Mouse (Mus musculus) brown adipose tissue, adult 24 weeks (tissue): ENCODE results near the gene Tanc2. TPM values are rescaled to one million over a fixed set of nuclear protein-coding genes. Genes with fewer than 3 reads are reported as not detected.

Experiments
- H3K27ac ChIP-seq: fragments of 200-500 bp; replicated peaks from 2 replicates; pipeline ENCODE4 v1.5.1; 2012; ENCODE audit warnings: low read depth, mild to moderate bottlenecking, low read length
- H3K4me1 ChIP-seq: fragments of 200-500 bp; 2 replicates; pipeline ENCODE4 v1.6.1; 2012; ENCODE audit warnings: low read length, mixed read lengths; ENCODE audit not compliant: control insufficient read depth, insufficient read depth, insufficient read length
- H3K4me3 ChIP-seq: fragments of 200-500 bp; 2 replicates; pipeline ENCODE4 v1.5.1; 2012; ENCODE audit warnings: low read depth, mild to moderate bottlenecking, low read length, moderate library complexity; ENCODE audit not compliant: insufficient read depth
- polyA plus RNA-seq: library from polyadenylated mRNA; stranded (reverse); fragments of >200 nt; gene quantifications from 2 replicates; pipeline ENCODE4 v1.2.4, GENCODE M21; 2012; ENCODE audit not compliant: missing spikeins, insufficient read depth, insufficient read length

Gene Tanc2
- polyA plus RNA-seq, 1 experiment: 6.9 TPM

DNA sequence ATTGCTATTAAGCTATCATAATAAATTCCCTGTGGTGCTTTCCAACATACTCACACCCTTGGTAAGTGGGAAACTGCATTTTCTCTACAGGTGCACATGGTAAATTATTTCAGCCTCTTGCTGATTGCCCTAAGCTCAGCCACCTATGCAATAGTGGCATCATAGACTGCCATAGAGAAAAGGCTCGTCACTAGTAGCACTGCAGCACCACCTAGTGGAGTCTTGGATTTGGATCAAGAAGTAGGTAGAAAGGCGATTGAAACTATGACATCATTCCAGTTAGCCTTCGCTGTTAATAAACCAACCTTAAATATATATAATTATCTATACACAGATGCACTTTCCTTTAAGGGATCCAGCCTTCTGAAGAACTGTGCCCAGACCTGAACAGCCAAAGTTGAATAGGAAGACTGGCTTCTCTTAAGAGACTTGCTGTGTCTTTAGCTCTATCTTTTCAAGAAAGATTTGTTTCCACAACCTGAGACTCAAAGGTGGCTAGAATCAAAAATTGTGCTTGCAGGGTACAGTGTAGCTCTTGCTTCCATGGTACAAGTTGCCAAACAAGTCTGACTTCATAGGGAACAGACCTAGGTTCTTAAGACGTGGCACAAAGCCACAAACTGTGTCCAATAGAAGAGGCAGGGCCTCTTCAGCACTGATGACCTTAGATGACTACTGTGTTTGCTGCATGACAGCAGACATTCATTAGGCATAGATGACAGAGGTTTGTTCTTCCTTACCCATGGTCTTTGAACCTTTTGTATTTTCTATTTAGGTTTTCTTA is 322.0 kb downstream of the Tanc2 start:
- H3K4me3 ChIP-seq: no peak overlapping the region
- H3K4me1 ChIP-seq: no peaks in the 10 kb centered on the region
- H3K27ac ChIP-seq: no peak overlapping the region

- no peak overlapping the region for H3K27ac ChIP-seq
- H3K4me1 ChIP-seq: no peaks in the 10 kb centered on the region
- no peak overlapping the region for H3K4me3 ChIP-seq
Observed at GRCm38 (mm10) chr11:105913580-105913979, 323.8 kb downstream of the Tanc2 start.

- H3K4me3 ChIP-seq: no peak overlapping the region
- H3K4me1 ChIP-seq: peaks cover 2% of the 10 kb centered on the region; the same call in 1 of the 2 replicates
- no peak overlapping the region for H3K27ac ChIP-seq
Observed at GRCm38 (mm10) chr11:105920098-105920785, 330.5 kb downstream of the Tanc2 start.

DNA sequence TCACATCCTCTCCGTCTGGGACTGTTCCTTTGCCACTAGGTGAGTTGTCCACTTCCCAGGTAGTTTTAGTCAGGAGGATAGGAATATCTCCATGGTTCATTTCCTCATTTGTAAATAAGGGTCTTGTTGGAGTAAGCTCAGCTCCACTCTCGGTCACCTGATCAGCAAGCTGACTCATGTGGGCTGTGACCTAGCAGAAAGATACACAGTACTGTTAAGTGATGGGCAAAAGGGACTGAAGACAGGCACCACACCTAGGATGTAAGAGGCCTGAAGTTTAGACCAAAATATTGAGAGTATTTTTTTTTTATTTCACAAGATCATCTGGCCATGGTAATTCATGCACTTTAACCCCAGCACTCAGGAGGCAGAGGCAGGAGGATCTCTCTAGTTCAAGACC is 331.1 kb downstream of the Tanc2 start:
- H3K27ac ChIP-seq: no peak overlapping the region
- peaks cover 2% of the 10 kb centered on the region; the same call in 1 of the 2 replicates for H3K4me1 ChIP-seq
- no peak overlapping the region for H3K4me3 ChIP-seq

- peaks cover 2% of the 10 kb centered on the region; the same call in 1 of the 2 replicates for H3K4me1 ChIP-seq
- no peak overlapping the region for H3K27ac ChIP-seq
- no peak overlapping the region for H3K4me3 ChIP-seq
Observed at GRCm38 (mm10) chr11:105921275-105921674, 331.5 kb downstream of the Tanc2 start.

GRCm38 (mm10) chr11:105922769-105923663 is 333.2 kb downstream of the Tanc2 start:
- H3K4me3 ChIP-seq: no peak overlapping the region
- no peak overlapping the region for H3K27ac ChIP-seq
- peaks cover 2% of the 10 kb centered on the region; the same call in 1 of the 2 replicates for H3K4me1 ChIP-seq

- Histone ChIP-seq H3K27ac (no peak overlapping the region), H3K4me1 (peaks cover 2% of the 10 kb centered on the region; the same call in 1 of the 2 replicates), H3K4me3 (no peak overlapping the region)
Observed at GRCm38 (mm10) chr11:105927065-105928030, 337.6 kb downstream of the Tanc2 start.

GRCm38 (mm10) chr11:105928171-105928570 is 338.4 kb downstream of the Tanc2 start:
- H3K4me1 ChIP-seq: peaks cover 2% of the 10 kb centered on the region; the same call in 1 of the 2 replicates
- no peak overlapping the region for H3K4me3 ChIP-seq
- H3K27ac ChIP-seq: no peak overlapping the region

DNA sequence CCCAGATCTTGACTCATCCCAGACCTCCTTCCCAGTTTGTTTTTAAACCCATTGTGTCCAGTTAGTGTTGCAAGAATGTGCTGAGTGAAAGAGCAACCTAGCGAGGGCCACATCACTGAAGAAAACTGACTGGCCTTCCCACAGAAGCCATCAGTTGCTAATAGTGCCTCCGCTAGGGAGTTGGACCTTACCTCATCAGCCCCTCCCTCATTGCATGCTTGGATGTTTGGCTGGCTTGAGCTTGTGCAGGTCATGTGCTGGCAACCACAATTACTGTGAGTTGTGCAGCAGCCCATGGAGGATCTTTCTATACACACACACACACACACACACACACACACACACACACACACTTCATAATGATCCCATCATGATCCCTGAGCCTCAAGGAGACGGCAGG is 341.6 kb downstream of the Tanc2 start:
- Histone ChIP-seq H3K4me3 (no peak overlapping the region), H3K4me1 (peaks cover 12% of the 10 kb centered on the region), H3K27ac (no peak overlapping the region)

GRCm38 (mm10) chr11:105933746-105934145 is 344.0 kb downstream of the Tanc2 start:
- peaks cover 12% of the 10 kb centered on the region for H3K4me1 ChIP-seq
- no peak overlapping the region for H3K27ac ChIP-seq
- H3K4me3 ChIP-seq: no peak overlapping the region

- no peak overlapping the region for H3K4me3 ChIP-seq
- H3K27ac ChIP-seq: peak overlapping the region; percentile 45; the same call in 1 of the 2 replicates
Observed at GRCm38 (mm10) chr11:105934303-105934711, 344.5 kb downstream of the Tanc2 start.

GRCm38 (mm10) chr11:105934816-105935215 is 345.0 kb downstream of the Tanc2 start:
- H3K4me3 ChIP-seq: no peak overlapping the region
- peak overlapping the region; percentile 7; the same call in 1 of the 2 replicates for H3K27ac ChIP-seq
- peaks cover 12% of the 10 kb centered on the region for H3K4me1 ChIP-seq

More at GRCm38 (mm10) chr11:105934303-105934711, 344.5 kb downstream of the Tanc2 start:
- H3K4me1 ChIP-seq: peaks cover 12% of the 10 kb centered on the region

DNA sequence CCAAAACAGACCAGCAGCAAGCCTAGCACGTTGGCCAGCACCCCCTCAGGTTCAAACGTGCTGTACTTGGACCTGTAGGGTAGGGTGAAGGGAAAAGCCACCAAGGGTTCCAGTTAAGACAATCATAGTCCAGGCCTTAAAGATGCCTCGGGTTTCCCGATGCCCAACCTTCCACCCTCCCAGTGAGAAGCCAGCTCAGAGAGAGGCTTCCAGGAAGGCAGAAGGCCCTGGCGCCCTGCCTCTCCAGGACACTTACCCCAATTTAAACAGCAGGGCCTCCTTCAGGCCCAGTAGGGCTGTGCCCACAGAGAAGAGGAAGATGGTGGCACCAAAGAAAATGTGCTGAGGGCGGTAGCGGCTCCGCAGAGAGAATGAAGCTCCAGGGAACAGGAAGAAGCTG is 345.7 kb downstream of the Tanc2 start:
- Histone ChIP-seq H3K27ac (0 out of 2 replicates have a peak overlapping the region, but pooled peaks have one; percentile 7), H3K4me1 (peaks cover 12% of the 10 kb centered on the region), H3K4me3 (no peak overlapping the region)

GRCm38 (mm10) chr11:105936200-105936599 is 346.4 kb downstream of the Tanc2 start:
- no peak overlapping the region; the same call in 1 of the 2 replicates for H3K27ac ChIP-seq
- H3K4me3 ChIP-seq: no peak overlapping the region
- H3K4me1 ChIP-seq: peaks cover 12% of the 10 kb centered on the region
